Comparison of ENCODE assay signal across 8 mouse cellular contexts in the genomic region with DNA sequence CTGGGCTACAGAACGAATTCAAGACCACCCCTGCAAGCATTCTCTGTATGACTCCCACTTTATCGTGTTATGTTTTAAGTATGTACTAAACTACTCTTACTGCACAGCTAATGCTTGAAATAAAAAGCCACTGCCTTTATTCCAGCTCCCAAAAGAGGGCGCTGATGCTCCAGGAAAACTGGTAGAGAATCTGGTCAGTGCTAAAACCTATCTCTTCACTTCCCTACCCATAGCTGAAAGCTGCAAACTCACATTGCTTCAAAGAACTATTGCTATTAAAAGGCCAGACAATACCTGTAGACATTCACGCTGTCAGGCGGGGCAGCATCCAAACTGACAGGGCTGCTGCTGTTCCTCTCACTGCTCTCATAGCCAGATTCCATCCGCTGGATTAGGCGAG. TPM values are rescaled to one million over a fixed set of nuclear protein-coding genes. Genes with fewer than 3 reads are reported as not detected.
DNase-seq lines count a peak whose midpoint lies in the region; ATAC-seq and TF ChIP-seq lines count a peak whose summit lies in the region.

No protein-coding gene starts in this region.

- no peak overlapping the region for H3K27ac ChIP-seq in intestine, postnatal 0 days (ENCODE audit: low read depth, low read length)
- no peak overlapping the region for H3K27ac ChIP-seq in limb, embryonic 10.5 days
- H3K27ac ChIP-seq in neural tube, embryonic 11.5 days (ENCODE audit: low read depth, low read length): no peak overlapping the region

- no peaks in the 10 kb centered on the region for H3K36me3 ChIP-seq in intestine, postnatal 0 days (ENCODE audit: control insufficient read depth, insufficient read depth)
- peaks cover 54% of the 10 kb centered on the region for H3K36me3 ChIP-seq in limb, embryonic 10.5 days
- no peaks in the 10 kb centered on the region for H3K36me3 ChIP-seq in neural tube, embryonic 11.5 days (ENCODE audit: control insufficient read depth, insufficient read depth, low read length)

- H3K9me3 ChIP-seq in intestine, postnatal 0 days (ENCODE audit: control insufficient read depth): no peaks in the 10 kb centered on the region
- no peaks in the 10 kb centered on the region for H3K9me3 ChIP-seq in limb, embryonic 10.5 days (replicated peaks)
- H3K9me3 ChIP-seq in neural tube, embryonic 11.5 days (ENCODE audit: control insufficient read depth, low read length): no peaks in the 10 kb centered on the region

- no peaks in the 10 kb centered on the region for H3K4me1 ChIP-seq in intestine, postnatal 0 days (replicated peaks; ENCODE audit: control insufficient read depth, insufficient read depth, low read length)
- no peaks in the 10 kb centered on the region for H3K4me1 ChIP-seq in limb, embryonic 10.5 days
- H3K4me1 ChIP-seq in neural tube, embryonic 11.5 days (ENCODE audit: control insufficient read depth, insufficient read depth, low read length): no peaks in the 10 kb centered on the region

- no peaks in the 10 kb centered on the region for H3K27me3 ChIP-seq in Patski
- H3K27me3 ChIP-seq in intestine, postnatal 0 days (replicated peaks; ENCODE audit: control insufficient read depth, insufficient read depth, low read length): no peaks in the 10 kb centered on the region
- H3K27me3 ChIP-seq in limb, embryonic 10.5 days (ENCODE audit: low read depth, poor library complexity, severe bottlenecking): no peaks in the 10 kb centered on the region
- H3K27me3 ChIP-seq in neural tube, embryonic 11.5 days (ENCODE audit: control insufficient read depth, insufficient read depth, low read length): no peaks in the 10 kb centered on the region

- DNase-seq in 3134 (ENCODE audit: extremely low read depth, insufficient read length, low spot score): peak; percentile 16
- DNase-seq in Patski (ENCODE audit: low read depth, low spot score): peak; percentile 24
- peak; percentile 69 to 83 for DNase-seq in cerebellum, postnatal 36 days
- peak; percentile 67 for DNase-seq in gastrocnemius, postnatal 14 days
- DNase-seq in limb, embryonic 10.5 days (ENCODE audit: low spot score): peak; percentile 60
- peak; percentile 67 for DNase-seq in neural tube, embryonic 11.5 days (ENCODE audit: low spot score)
- DNase-seq in testis, postnatal 10 days (ENCODE audit: low spot score): peak; percentile 83

- no peak overlapping the region for H3K4me2 ChIP-seq in intestine, postnatal 0 days (replicated peaks; ENCODE audit: low read depth)
- no peak overlapping the region for H3K4me2 ChIP-seq in neural tube, embryonic 11.5 days (ENCODE audit: low read depth)

- POLR2A ChIA-PET in Patski (lab: Charles Lee): interaction anchor here (1.3 to 1.4 kb wide), 2 partner anchors 83 to 85 kb away, joined by 4 read pairs; no protein-coding TSS in a partner anchor

- TF ChIP-seq CTCF in Patski (IDR thresholded peaks at IDR 0.05): peak; percentile 85
- peak; percentile 86 for TF ChIP-seq CTCF in intestine, postnatal 0 days (IDR thresholded peaks at IDR 0.05; ENCODE audit: low read depth)

- no peak for ATAC-seq in Patski
- peak; percentile 53; the same call in 1 of the 2 replicates for ATAC-seq in intestine, postnatal 0 days
- ATAC-seq in neural tube, embryonic 11.5 days (ENCODE audit: insufficient read depth, low FRiP score, low TSS enrichment): no peak

- H3K9ac ChIP-seq in intestine, postnatal 0 days (ENCODE audit: low read depth, low read length): no peak overlapping the region
- H3K9ac ChIP-seq in neural tube, embryonic 11.5 days (ENCODE audit: low read length): no peak overlapping the region

- intact Hi-C loops in gastrocnemius, postnatal 14 days (cut with DNase I; ENCODE audit: low total_unique reads): loop anchor here (5.0 kb wide), 1 partner anchor 86 kb away; no protein-coding TSS in a partner anchor

- H3K4me3 ChIP-seq in intestine, postnatal 0 days (ENCODE audit: low read depth, low read length): no peak overlapping the region
- H3K4me3 ChIP-seq in limb, embryonic 10.5 days: no peak overlapping the region
- H3K4me3 ChIP-seq in neural tube, embryonic 11.5 days (ENCODE audit: low read depth, low read length): no peak overlapping the region

- WGBS in intestine, postnatal 0 days: 57% methylated on average over 7 of the region's 7 CpGs
- WGBS in limb, embryonic 10.5 days: 59% methylated on average over 7 of the region's 7 CpGs
- WGBS in neural tube, embryonic 11.5 days: 54% methylated on average over 7 of the region's 7 CpGs

- in situ Hi-C loops in Patski (cut with MboI; ENCODE audit: low pct_unique_long_range_greater_than_20kb): no loop called here

- CTCF ChIA-PET in Patski (lab: Charles Lee): interaction anchor here (0.6 to 5.4 kb wide), 20 partner anchors 9 to 109 kb away, joined by 3 to 72 read pairs (median 4); partner anchors contain the start of genes Sec24c and Usp54

RNA-seq across cellular contexts. Expression of gene Ppp3cb, which starts 29.8 kb away (rescaled TPM):
- 61.1 TPM for polyA plus RNA-seq in Patski (2021)
- 100 to 1,000 TPM; 101 to 107 TPM for total RNA-seq in gastrocnemius, postnatal 14 days (2021)
- polyA plus RNA-seq in intestine, postnatal 0 days (2015; fragmentation: Nextera tagmentation; extraction: Ambion mirVana): 24.2 and 24.4 TPM in 2 replicates
- polyA plus RNA-seq in limb, embryonic 10.5 days (2016; fragmentation: Nextera tagmentation; extraction: Ambion mirVana): 35.7 and 43.2 TPM in 2 replicates
- 61.1 and 62.4 TPM in 2 replicates for polyA plus RNA-seq in neural tube, embryonic 11.5 days (2014; fragmentation: Nextera tagmentation; extraction: Ambion mirVana)

Comparison
In these comparisons a context has a peak if more than half of its experiments do, and no peak if none do; other contexts are left out.
1. DNase-seq: peak in every context shown above with its lines; median percentile 83 in testis, postnatal 10 days; 76 in cerebellum, postnatal 36 days; 67 in gastrocnemius, postnatal 14 days; 67 in neural tube, embryonic 11.5 days; 60 in limb, embryonic 10.5 days; 24 in Patski; 16 in 3134.